Comparison of ENCODE assay signal across 1 mouse cellular context in the genomic region with DNA sequence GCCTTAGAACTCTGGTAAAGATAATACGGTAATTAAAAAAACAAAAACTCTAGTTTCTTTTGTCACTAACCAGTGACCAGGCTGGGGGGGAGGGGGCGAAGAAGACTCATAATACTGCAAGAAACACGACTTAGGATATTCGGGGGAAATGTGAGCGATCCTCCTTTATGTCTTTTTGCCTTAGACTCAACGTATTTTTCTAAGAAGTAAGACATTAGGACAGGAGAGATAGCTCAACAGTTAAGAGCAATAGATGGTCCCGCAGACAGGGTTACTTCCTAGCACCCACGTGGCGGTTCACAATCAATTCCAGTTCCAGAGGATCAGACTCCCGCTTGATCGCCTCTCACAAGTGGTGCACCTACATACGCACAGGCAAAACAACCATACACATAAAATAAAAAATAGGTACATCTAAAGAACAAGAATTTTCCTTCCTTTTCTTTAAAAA.
TF ChIP-seq lines count a peak whose summit lies in the region.

No protein-coding gene starts in this region.

TF ChIP-seq in CH12.LX, 34 proteins besides CTCF, POLR2A, EP300 and RAD21 (continued from another document):
- TF ChIP-seq ETS1 (conservative IDR thresholded peaks at IDR 0.05; ENCODE audit: low read depth, low read length) = peak; percentile 44; the same call in 1 of the 2 replicates
- TF ChIP-seq JUND (conservative IDR thresholded peaks at IDR 0.05; ENCODE audit: low read depth, low read length) = no peak
- no peak for TF ChIP-seq GABPA (IDR thresholded peaks at IDR 0.05; ENCODE audit: insufficient replicate concordance, low read depth, low read length)
- peak; percentile 8; the same call in 1 of the 2 replicates for TF ChIP-seq MEF2A (IDR thresholded peaks at IDR 0.05; ENCODE audit: borderline replicate concordance, low read depth, low read length)
- peak; percentile 99 for TF ChIP-seq MXI1 (IDR thresholded peaks at IDR 0.05; ENCODE audit: low read depth, low read length)
- TF ChIP-seq UBTF (IDR thresholded peaks at IDR 0.05; ENCODE audit: low read depth, low read length) = no peak
- TF ChIP-seq HCFC1 (IDR thresholded peaks at IDR 0.05; ENCODE audit: low read depth, low read length) = no peak
- TF ChIP-seq POLR2AphosphoS2 (IDR thresholded peaks at IDR 0.05; ENCODE audit: low read depth, low read length) = peak; percentile 48; the same call in 1 of the 2 replicates
- no peak for TF ChIP-seq SMC3 (IDR thresholded peaks at IDR 0.05; ENCODE audit: low read depth, low read length)
- peak; percentile 11; the same call in 1 of the 2 replicates for TF ChIP-seq TCF12 (IDR thresholded peaks at IDR 0.05; ENCODE audit: low read depth, low read length)
- no peak for TF ChIP-seq NRF1 (IDR thresholded peaks at IDR 0.05; ENCODE audit: low read depth, low read length)
- no peak for TF ChIP-seq MAFK (IDR thresholded peaks at IDR 0.05; ENCODE audit: insufficient replicate concordance, low read length)
- peak; percentile 95 for TF ChIP-seq MAX (IDR thresholded peaks at IDR 0.05; ENCODE audit: low read length)
- TF ChIP-seq USF2 (conservative IDR thresholded peaks at IDR 0.05; ENCODE audit: low read depth, low read length) = 0 out of 2 replicates have a peak, but pooled peaks have one; percentile 8
- peak; percentile 97 for TF ChIP-seq ZMIZ1 (IDR thresholded peaks at IDR 0.05; ENCODE audit: low read depth, low read length)
- peak; percentile 69 for TF ChIP-seq CHD2 (IDR thresholded peaks at IDR 0.05; ENCODE audit: low read length)
- TF ChIP-seq ZC3H11A (IDR thresholded peaks at IDR 0.05; ENCODE audit: low read depth, low read length) = no peak
- peak; percentile 92; the same call in 1 of the 2 replicates for TF ChIP-seq TBP (conservative IDR thresholded peaks at IDR 0.05; ENCODE audit: low read depth, low read length)
- TF ChIP-seq SIN3A (IDR thresholded peaks at IDR 0.05; ENCODE audit: low read length) = peak; percentile 77; the same call in 1 of the 2 replicates
- TF ChIP-seq MAZ (IDR thresholded peaks at IDR 0.05; ENCODE audit: low read depth, low read length) = no peak
- TF ChIP-seq ZNF384 (IDR thresholded peaks at IDR 0.05; ENCODE audit: low read depth, low read length) = 0 out of 2 replicates have a peak, but pooled peaks have one; percentile 38
- TF ChIP-seq E2F4 (IDR thresholded peaks at IDR 0.05; ENCODE audit: insufficient replicate concordance, low read depth, low read length) = no peak
TF ChIP-seq in CH12.LX: peak in this region for 15.
